Mouse (Mus musculus): Measurements from ENCODE around the gene Slc1a6. TPM values are rescaled to one million over a fixed set of nuclear protein-coding genes. Genes with fewer than 3 reads are reported as not detected.

The Slc1a6 gene
- 0.24 and 0.53 TPM in 2 replicates for polyA plus RNA-seq (2015; fragmentation: Nextera tagmentation; extraction: Ambion mirVana)

GRCm38 (mm10) chr10:78779981-78780651, at the start of gene Slc1a6:
Slc1a6 (plus strand) TSS chr10:78780496.

GRCm38 (mm10) chr10:78752452-78753191, 27.7 kb upstream of the Slc1a6 start, which contains the start of gene Ccdc105:
Ccdc105 (minus strand) TSS chr10:78753065.

GRCm38 (mm10) chr10:78852066-78852465, 71.8 kb downstream of the Slc1a6 start, which contains the start of gene Olfr1356:
Olfr1356 (minus strand) TSS chr10:78852166.

Other genes with a start within 250 kb of the Slc1a6 start
- gene Ilvbl, start 206.2 kb upstream of the Slc1a6 start, polyA plus RNA-seq (2015; fragmentation: Nextera tagmentation; extraction: Ambion mirVana) = 51.2 and 51.8 TPM in 2 replicates
- 7.8 and 7.9 TPM in 2 replicates for gene Syde1, start 188.5 kb upstream of the Slc1a6 start, polyA plus RNA-seq (2015; fragmentation: Nextera tagmentation; extraction: Ambion mirVana)
- not detected in 2 replicates for gene Olfr1357, start 162.4 kb upstream of the Slc1a6 start, polyA plus RNA-seq (2015; fragmentation: Nextera tagmentation; extraction: Ambion mirVana)
- 8.4 TPM in 1 of 2 replicates, not detected in the other for gene Casp14, start 62.2 kb upstream of the Slc1a6 start, polyA plus RNA-seq (2015; fragmentation: Nextera tagmentation; extraction: Ambion mirVana)
- not detected in 2 replicates for gene Ccdc105, start 27.4 kb upstream of the Slc1a6 start, polyA plus RNA-seq (2015; fragmentation: Nextera tagmentation; extraction: Ambion mirVana)
- gene Olfr1356, start 71.7 kb downstream of the Slc1a6 start, polyA plus RNA-seq (2015; fragmentation: Nextera tagmentation; extraction: Ambion mirVana) = not detected in 2 replicates
- not detected in 2 replicates for gene Olfr1355, start 95.0 kb downstream of the Slc1a6 start, polyA plus RNA-seq (2015; fragmentation: Nextera tagmentation; extraction: Ambion mirVana)
- not detected in 2 replicates for gene Olfr1354, start 132.7 kb downstream of the Slc1a6 start, polyA plus RNA-seq (2015; fragmentation: Nextera tagmentation; extraction: Ambion mirVana)
- gene Olfr8, start 170.1 kb downstream of the Slc1a6 start, polyA plus RNA-seq (2015; fragmentation: Nextera tagmentation; extraction: Ambion mirVana) = not detected in 2 replicates
- gene Olfr1353, start 182.8 kb downstream of the Slc1a6 start, polyA plus RNA-seq (2015; fragmentation: Nextera tagmentation; extraction: Ambion mirVana) = not detected in 2 replicates
- not detected in 2 replicates for gene Olfr1352, start 200.6 kb downstream of the Slc1a6 start, polyA plus RNA-seq (2015; fragmentation: Nextera tagmentation; extraction: Ambion mirVana)
- gene Olfr1351, start 232.0 kb downstream of the Slc1a6 start, polyA plus RNA-seq (2015; fragmentation: Nextera tagmentation; extraction: Ambion mirVana) = not detected in 2 replicates
- gene Olfr57, start 248.2 kb downstream of the Slc1a6 start, polyA plus RNA-seq (2015; fragmentation: Nextera tagmentation; extraction: Ambion mirVana) = not detected in 2 replicates

All from skeletal muscle tissue, postnatal 0 days (tissue).